Mouse (Mus musculus) lung, adult 2 months (tissue): Measurements from ENCODE around the gene Rbp7.

Experiments
- CTCF ChIP-seq: fragments of 200-500 bp; IDR thresholded peaks from 2 replicates; pipeline ENCODE4 v1.5.1; 2011; ENCODE audit warnings: mild to moderate bottlenecking, low read length, control low read depth; ENCODE audit not compliant: insufficient read depth
- POLR2A ChIP-seq: fragments of 200-500 bp; IDR thresholded peaks from 2 replicates; pipeline ENCODE4 v1.6.1; 2011; ENCODE audit warnings: low read depth, mild to moderate bottlenecking, control low read depth, low read length, borderline replicate concordance; ENCODE audit errors: extremely low read depth

GRCm38 (mm10) chr4:149477078-149477477 lies 22.3 kb upstream of the Rbp7 start, which contains the start of gene Tmem274:
- TF ChIP-seq CTCF (no peak), POLR2A (no peak)
